ENCODE assay signal across 8 mouse cellular contexts in the genomic region with DNA sequence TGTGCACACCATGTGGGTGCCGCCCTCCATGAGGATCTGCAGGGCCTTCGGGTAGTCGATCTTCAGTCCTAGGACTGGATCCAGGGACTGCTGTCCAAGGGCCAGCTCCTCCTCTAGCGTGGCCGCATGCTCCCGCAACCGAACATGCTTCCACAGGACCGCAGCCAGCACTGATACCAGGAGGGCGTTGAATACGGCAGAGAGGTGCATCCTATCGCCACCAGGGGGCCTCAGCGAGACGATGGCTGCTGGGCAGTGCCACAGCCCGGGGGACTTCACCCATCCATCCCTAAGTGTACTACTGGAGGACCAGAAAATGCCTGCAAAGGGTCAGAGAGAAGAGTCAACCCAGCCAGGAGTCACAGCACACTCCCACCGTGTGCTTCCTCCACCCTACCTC. TPM values are rescaled to one million over a fixed set of nuclear protein-coding genes. Genes with fewer than 3 reads are reported as not detected.
DNase-seq lines count a peak whose midpoint lies in the region; ATAC-seq lines count a peak whose summit lies in the region.

No protein-coding gene starts in this region.

- 48% methylated on average over 15 of the region's 15 CpGs for WGBS in liver, embryonic 13.5 days (ENCODE audit: insufficient replicate concordance)
- WGBS in neural tube, embryonic 13.5 days, result 67% methylated on average over 15 of the region's 15 CpGs

- peaks cover 6% of the 10 kb centered on the region; the same call in 1 of the 2 replicates for H3K4me1 ChIP-seq in liver, embryonic 13.5 days (replicated peaks)
- H3K4me1 ChIP-seq in neural tube, embryonic 13.5 days (replicated peaks), result peaks cover 21% of the 10 kb centered on the region

- peak; percentile 45 for DNase-seq in 3134 (ENCODE audit: extremely low read depth, insufficient read length, low spot score)
- peak; percentile 74 for DNase-seq in ZHBTc4 (ENCODE audit: low read depth, low spot score)
- peak; percentile 76 for DNase-seq in embryo, embryonic 10 days (ENCODE audit: low spot score)
- DNase-seq in gastrocnemius, postnatal 10 days, result peak; percentile 88
- DNase-seq in kidney, adult 9 months, result peak; percentile 67
- DNase-seq in liver, embryonic 13.5 days, result peak; percentile 23
- peak; percentile 36 to 74 for DNase-seq in thymus, postnatal 10 days (ENCODE audit: low spot score in 2 of 2)

- H3K36me3 ChIP-seq in liver, embryonic 13.5 days, result no peaks in the 10 kb centered on the region
- peaks cover 13% of the 10 kb centered on the region for H3K36me3 ChIP-seq in neural tube, embryonic 13.5 days

- H3K27ac ChIP-seq in liver, embryonic 13.5 days, result no peak overlapping the region
- H3K27ac ChIP-seq in neural tube, embryonic 13.5 days (replicated peaks), result no peak overlapping the region

- no peak overlapping the region for H3K9ac ChIP-seq in liver, embryonic 13.5 days
- H3K9ac ChIP-seq in neural tube, embryonic 13.5 days, result no peak overlapping the region

- no peaks in the 10 kb centered on the region for H3K9me3 ChIP-seq in liver, embryonic 13.5 days (replicated peaks)
- no peaks in the 10 kb centered on the region for H3K9me3 ChIP-seq in neural tube, embryonic 13.5 days

- no peak overlapping the region for H3K4me3 ChIP-seq in liver, embryonic 13.5 days (replicated peaks)
- H3K4me3 ChIP-seq in neural tube, embryonic 13.5 days, result no peak overlapping the region

- H3K27me3 ChIP-seq in liver, embryonic 13.5 days, result no peaks in the 10 kb centered on the region
- no peaks in the 10 kb centered on the region for H3K27me3 ChIP-seq in neural tube, embryonic 13.5 days

- H3K4me2 ChIP-seq in liver, embryonic 13.5 days, result no peak overlapping the region
- no peak overlapping the region for H3K4me2 ChIP-seq in neural tube, embryonic 13.5 days

- ATAC-seq in liver, embryonic 13.5 days (ENCODE audit: low read depth), result 0 out of 2 replicates have a peak, but pooled peaks have one; percentile 32
- 0 out of 2 replicates have a peak, but pooled peaks have one; percentile 20 for ATAC-seq in neural tube, embryonic 13.5 days (ENCODE audit: low read depth)

RNA-seq across cellular contexts. Expression of a gene that starts 13.4 kb away (rescaled TPM):
- 1 to 10 TPM; 6.5 to 7.0 TPM for total RNA-seq in gastrocnemius, postnatal 10 days (2021)
- polyA plus RNA-seq in liver, embryonic 13.5 days (2015; fragmentation: Nextera tagmentation; extraction: Ambion mirVana), result 2.6 and 3.0 TPM in 2 replicates
- polyA plus RNA-seq in neural tube, embryonic 13.5 days (2015; fragmentation: Nextera tagmentation; extraction: Ambion mirVana), result 22.1 and 25.1 TPM in 2 replicates

RNA-seq across cellular contexts. Expression of a gene that starts 32.7 kb away (rescaled TPM):
- total RNA-seq in gastrocnemius, postnatal 10 days (2021), result 1 to 10 TPM; 6.4 to 7.8 TPM
- polyA plus RNA-seq in liver, embryonic 13.5 days (2015; fragmentation: Nextera tagmentation; extraction: Ambion mirVana), result 0.12 and 0.25 TPM in 2 replicates
- polyA plus RNA-seq in neural tube, embryonic 13.5 days (2015; fragmentation: Nextera tagmentation; extraction: Ambion mirVana), result 2.8 and 3.5 TPM in 2 replicates

Comparison
In these comparisons a context has a peak if more than half of its experiments do, and no peak if none do; other contexts are left out.
1. DNase-seq: peak in every context shown above with its lines; median percentile 88 in gastrocnemius, postnatal 10 days; 76 in embryo, embryonic 10 days; 74 in ZHBTc4; 67 in kidney, adult 9 months; 55 in thymus, postnatal 10 days; 45 in 3134; 23 in liver, embryonic 13.5 days.